Mouse (Mus musculus) hindbrain, embryonic 14.5 days (tissue): ENCODE results near the gene Aco2. TPM values are rescaled to one million over a fixed set of nuclear protein-coding genes. Genes with fewer than 3 reads are reported as not detected.
A peak's percentile ranks its signal among the peaks of the same experiment; 100 is the strongest.

Source experiments
- ATAC-seq: fragments of 200-750 bp; cut with Nextera tagmentation; 2 replicates; pipeline ENCODE4 v1.8.0; 2017; ENCODE audit warnings: moderate number of reproducible peaks, mild to moderate bottlenecking, moderate TSS enrichment, moderate library complexity; ENCODE audit not compliant: low FRiP score
- DNase-seq: peaks from one replicate; pipeline ENCODE4 v3.0.0-alpha.2; 2015; ENCODE audit warnings: low spot score
- H3K27ac ChIP-seq: fragments of 300-500 bp; sonication (generic); 2 replicates; pipeline ENCODE4 v1.5.1; 2014; ENCODE audit warnings: mild to moderate bottlenecking, moderate library complexity
- H3K27me3 ChIP-seq: fragments of 300-500 bp; sonication (generic); 2 replicates; pipeline ENCODE4 v1.6.1; 2014; ENCODE audit warnings: mild to moderate bottlenecking, low read length, mixed read lengths; ENCODE audit not compliant: control insufficient read depth, insufficient read depth
- H3K36me3 ChIP-seq: fragments of 300-500 bp; sonication (generic); replicated peaks from 2 replicates; pipeline ENCODE4 v1.6.1; 2014; ENCODE audit not compliant: control insufficient read depth, insufficient read depth
- H3K4me1 ChIP-seq: fragments of 300-500 bp; sonication (generic); replicated peaks from 2 replicates; pipeline ENCODE4 v1.6.1; 2014; ENCODE audit warnings: antibody characterized with exemption, low read length, mixed read lengths; ENCODE audit not compliant: control insufficient read depth, insufficient read depth
- H3K4me2 ChIP-seq: fragments of 300-500 bp; sonication (generic); replicated peaks from 2 replicates; pipeline ENCODE4 v1.6.1; 2014; ENCODE audit warnings: mild to moderate bottlenecking, moderate library complexity
- H3K4me3 ChIP-seq: fragments of 300-500 bp; sonication (generic); replicated peaks from 2 replicates; pipeline ENCODE4 v1.5.1; 2014; ENCODE audit warnings: mild to moderate bottlenecking, low read length
- H3K9ac ChIP-seq: fragments of 300-500 bp; sonication (generic); 2 replicates; pipeline ENCODE4 v1.6.1; 2014
- H3K9me3 ChIP-seq: fragments of 300-500 bp; sonication (generic); 2 replicates; pipeline ENCODE4 v1.6.1; 2016; ENCODE audit warnings: low read length; ENCODE audit not compliant: control insufficient read depth
- WGBS: fragments of 180-500 bp; shearing (Covaris S2); extraction: QIAGEN DNeasy Blood & Tissue Kit; methylation state at CpG from one replicate; pipeline ENCODE4 v1.1.7; 2014; 5-methylcytosine and 5-hydroxymethylcytosine counted together
- polyA plus RNA-seq: library from polyadenylated mRNA; unstranded; fragments of >200 nt; fragmentation: Nextera tagmentation; extraction: Ambion mirVana; gene quantifications from 2 replicates; pipeline ENCODE4 v1.2.1, GENCODE M21; 2014

Gene Aco2
- polyA plus RNA-seq, 1 experiment from 2014 or later: 252 TPM

DNA sequence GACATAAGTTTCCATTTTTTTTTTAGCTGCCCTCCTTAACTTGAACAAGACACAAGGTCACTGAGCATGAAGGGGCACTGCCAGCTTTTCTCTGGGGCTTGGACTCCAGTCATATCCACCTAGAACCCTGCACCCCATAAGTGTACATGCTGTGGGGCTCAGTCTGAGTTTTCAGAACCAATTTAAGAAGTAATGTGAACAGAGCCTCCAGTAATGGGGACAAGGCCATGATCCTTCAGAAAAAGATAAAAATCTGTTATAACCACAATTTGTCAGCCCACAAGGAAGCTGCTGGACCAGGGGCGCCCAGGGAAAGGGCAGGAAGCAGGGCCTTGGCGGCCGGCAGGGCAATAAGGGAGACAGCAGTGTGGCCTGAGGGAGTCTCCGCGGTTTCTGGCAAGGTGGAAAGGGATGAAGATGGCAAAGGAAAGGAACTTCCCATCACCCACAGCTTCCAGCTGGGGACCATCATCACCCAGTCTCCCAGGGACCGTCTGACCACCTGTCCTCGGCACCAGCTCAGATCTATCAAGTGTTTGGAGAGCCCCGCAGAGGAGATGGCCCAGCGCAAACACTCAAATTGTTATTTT lies 19.6 kb upstream of the Aco2 start:
- 93% methylated on average over 9 of the region's 9 CpGs for WGBS
- DNase-seq: no peak
- peaks cover 11% of the 10 kb centered on the region for H3K4me1 ChIP-seq

DNA sequence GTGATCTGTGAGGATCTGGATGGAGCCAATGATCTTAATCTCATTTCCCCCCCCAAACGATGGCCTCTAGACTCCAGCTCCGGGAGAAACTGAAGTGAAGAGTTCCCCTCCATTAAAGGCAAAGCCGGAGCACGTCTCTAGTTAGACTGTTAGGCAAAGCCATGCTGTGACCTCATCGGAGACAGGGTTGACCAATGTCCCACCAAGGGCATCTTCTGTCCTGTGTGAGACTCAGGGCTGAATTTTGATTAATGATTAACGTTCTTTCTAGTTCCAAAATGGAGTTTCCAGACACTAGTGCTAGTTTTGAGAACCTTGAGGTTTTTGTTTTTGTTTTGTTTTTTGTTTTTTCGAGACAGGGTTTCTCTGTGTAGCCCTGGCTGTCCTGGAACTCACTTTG lies 19.0 kb upstream of the Aco2 start:
- Histone ChIP-seq H3K4me1 (peaks cover 11% of the 10 kb centered on the region), H3K9ac (no peak overlapping the region), H3K36me3 (peaks cover 36% of the 10 kb centered on the region), H3K9me3 (no peaks in the 10 kb centered on the region), H3K4me2 (no peak overlapping the region), H3K27me3 (no peaks in the 10 kb centered on the region), H3K4me3 (no peak overlapping the region), H3K27ac (no peak overlapping the region)
- ATAC-seq (no peak), DNase-seq (no peak)
- 90% methylated on average over 7 of the region's 7 CpGs for WGBS

More for the DNA sequence above, 19.6 kb upstream of the Aco2 start:
- Histone ChIP-seq H3K36me3 (peaks cover 42% of the 10 kb centered on the region), H3K27ac (no peak overlapping the region), H3K9ac (no peak overlapping the region), H3K27me3 (no peaks in the 10 kb centered on the region), H3K4me2 (no peak overlapping the region), H3K4me3 (no peak overlapping the region), H3K9me3 (no peaks in the 10 kb centered on the region)
- no peak for ATAC-seq

DNA sequence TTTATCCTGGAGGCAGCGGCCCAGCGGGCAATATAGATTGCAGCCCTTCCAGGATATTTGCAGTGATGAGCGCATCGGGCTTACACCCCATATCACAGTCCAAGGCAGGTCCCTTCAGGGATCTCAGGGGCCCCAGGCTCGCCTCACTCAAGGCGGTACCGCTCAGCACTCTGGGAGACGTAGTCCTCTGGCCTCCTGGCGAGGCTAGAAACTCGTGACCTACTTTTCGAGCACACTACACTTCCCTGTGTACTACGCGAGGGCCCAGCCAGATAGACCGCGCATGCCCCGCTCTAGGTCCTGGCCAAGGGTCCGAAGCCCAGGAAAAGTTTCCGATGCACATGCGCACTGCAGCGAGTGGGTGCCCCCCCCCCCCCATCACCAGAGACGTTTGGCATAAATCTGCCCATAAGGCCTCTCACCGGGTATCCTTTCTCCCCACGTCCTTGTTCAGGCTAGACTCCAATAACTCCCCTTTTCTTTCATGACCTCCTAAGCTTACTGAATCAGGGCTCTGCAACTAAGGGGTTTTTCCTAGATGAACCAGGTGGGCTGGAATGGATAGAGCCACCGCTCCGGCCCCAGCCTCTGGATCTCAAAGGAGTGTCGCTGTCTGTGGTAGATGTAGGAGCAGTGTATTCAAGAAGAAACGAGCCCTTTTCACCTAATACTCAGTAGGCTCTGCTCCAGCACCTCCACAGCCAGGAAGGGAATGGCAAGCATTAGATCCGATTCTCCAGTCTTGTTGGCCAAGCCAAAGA lies 15.9 kb upstream of the Aco2 start:
- H3K4me2 ChIP-seq: peak overlapping the region; percentile 98
- under 1% methylated on average over 28 of the region's 28 CpGs for WGBS
- H3K27me3 ChIP-seq: no peaks in the 10 kb centered on the region
- H3K9ac ChIP-seq: peak overlapping the region; percentile 86
- H3K36me3 ChIP-seq: peaks cover 7% of the 10 kb centered on the region
- H3K9me3 ChIP-seq: no peaks in the 10 kb centered on the region
- H3K27ac ChIP-seq: peak overlapping the region; percentile 76; the same call in 1 of the 2 replicates
- peak overlapping the region; percentile 94 for H3K4me3 ChIP-seq
- DNase-seq (peak; percentile 86), ATAC-seq (peak; percentile 90)
- peaks cover 21% of the 10 kb centered on the region for H3K4me1 ChIP-seq

DNA sequence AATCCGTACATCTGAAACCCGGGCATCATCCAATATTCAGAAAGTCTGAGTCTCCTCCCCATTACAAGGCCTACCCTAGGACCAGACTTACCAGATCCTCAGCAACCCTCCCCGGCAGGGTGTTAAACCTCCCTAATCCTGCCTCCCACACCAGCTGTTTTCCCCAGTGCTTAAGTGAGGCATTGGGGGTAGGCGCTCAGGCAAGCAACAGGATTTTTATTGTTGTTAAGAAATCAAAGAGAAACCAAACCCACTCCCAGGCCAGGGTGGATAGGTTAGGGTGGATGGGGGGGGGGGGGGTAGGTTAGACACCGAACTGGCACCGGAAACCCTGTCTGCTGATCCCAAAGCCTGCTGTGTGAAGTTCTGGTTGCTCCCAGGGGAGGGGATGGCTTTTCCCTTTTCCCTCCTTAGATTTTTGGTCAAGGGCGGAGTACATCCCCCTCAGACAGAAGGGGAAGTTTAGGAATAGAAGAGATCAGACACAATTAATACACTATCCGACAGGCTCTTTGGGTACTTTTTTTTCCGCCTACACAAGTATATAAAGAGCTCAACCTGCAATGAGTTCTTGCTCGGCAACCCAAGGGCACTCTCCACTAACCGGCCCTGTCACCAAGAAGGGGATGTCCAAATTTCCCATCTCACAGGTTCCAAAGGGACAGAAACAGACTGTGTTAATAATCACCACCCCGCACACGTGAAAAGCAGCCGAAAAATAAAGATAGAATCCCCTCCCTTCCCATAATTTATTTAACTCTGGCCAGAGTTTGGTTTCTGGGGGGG lies 15.0 kb upstream of the Aco2 start:
- ATAC-seq (no peak), DNase-seq (no peak)
- WGBS: 2% methylated on average over 14 of the region's 14 CpGs
- H3K27me3 ChIP-seq: no peaks in the 10 kb centered on the region
- H3K4me2 ChIP-seq: peak overlapping the region; percentile 98
- no peaks in the 10 kb centered on the region; the same call in 1 of the 2 replicates for H3K36me3 ChIP-seq
- peak overlapping the region; percentile 97 for H3K27ac ChIP-seq
- H3K9ac ChIP-seq: peak overlapping the region; percentile 86
- no peaks in the 10 kb centered on the region for H3K9me3 ChIP-seq
- H3K4me3 ChIP-seq: peak overlapping the region; percentile 94
- H3K4me1 ChIP-seq: peaks cover 21% of the 10 kb centered on the region

DNA sequence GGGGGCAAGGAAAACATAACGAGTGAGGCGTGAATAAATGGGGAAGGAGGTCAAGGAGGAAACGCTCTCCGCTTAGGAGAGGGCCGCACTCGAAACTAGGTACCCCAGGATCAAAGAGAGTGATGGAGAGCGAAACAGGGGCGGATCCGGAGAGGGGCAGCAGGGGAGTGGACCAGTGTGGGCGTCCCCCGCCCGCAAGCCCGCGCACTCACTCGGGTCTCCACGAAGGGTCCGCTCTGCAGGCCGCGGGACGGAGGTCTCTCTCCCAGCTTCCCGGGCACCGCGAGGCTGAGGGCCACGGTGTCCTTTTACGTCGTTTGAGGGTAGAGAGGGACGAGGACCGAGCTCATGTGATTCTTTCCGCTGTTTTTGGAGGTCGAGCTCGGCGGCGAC lies 14.4 kb upstream of the Aco2 start:
- Histone ChIP-seq H3K4me3 (peak overlapping the region; percentile 94), H3K4me1 (peaks cover 21% of the 10 kb centered on the region), H3K27ac (peak overlapping the region; percentile 97), H3K9ac (peak overlapping the region; percentile 86), H3K9me3 (no peaks in the 10 kb centered on the region), H3K27me3 (no peaks in the 10 kb centered on the region), H3K36me3 (no peaks in the 10 kb centered on the region; the same call in 1 of the 2 replicates), H3K4me2 (peak overlapping the region; percentile 98)
- ATAC-seq (no peak), DNase-seq (no peak)
- WGBS: 0% methylated on average over 33 of the region's 33 CpGs

DNA sequence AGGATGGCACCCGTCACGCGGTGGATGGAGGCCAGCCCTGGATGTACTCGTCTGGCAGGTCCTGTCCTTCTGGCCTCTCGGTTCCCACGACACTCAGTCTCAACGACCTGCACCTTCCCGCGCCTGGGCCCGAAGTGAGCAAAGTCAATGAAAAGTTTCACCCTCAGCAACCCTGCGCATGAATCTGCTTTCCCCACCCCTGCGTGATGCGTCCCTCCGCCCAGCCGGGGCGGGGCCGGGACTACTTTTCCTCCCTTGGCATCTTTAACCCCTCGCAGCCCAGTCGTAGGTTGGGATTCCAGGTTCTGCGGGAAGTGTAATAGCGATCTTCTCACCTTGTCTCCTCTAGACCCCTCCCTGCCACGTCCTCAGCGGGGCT lies 14.0 kb upstream of the Aco2 start:
- WGBS: 0% methylated on average over 23 of the region's 23 CpGs

DNA sequence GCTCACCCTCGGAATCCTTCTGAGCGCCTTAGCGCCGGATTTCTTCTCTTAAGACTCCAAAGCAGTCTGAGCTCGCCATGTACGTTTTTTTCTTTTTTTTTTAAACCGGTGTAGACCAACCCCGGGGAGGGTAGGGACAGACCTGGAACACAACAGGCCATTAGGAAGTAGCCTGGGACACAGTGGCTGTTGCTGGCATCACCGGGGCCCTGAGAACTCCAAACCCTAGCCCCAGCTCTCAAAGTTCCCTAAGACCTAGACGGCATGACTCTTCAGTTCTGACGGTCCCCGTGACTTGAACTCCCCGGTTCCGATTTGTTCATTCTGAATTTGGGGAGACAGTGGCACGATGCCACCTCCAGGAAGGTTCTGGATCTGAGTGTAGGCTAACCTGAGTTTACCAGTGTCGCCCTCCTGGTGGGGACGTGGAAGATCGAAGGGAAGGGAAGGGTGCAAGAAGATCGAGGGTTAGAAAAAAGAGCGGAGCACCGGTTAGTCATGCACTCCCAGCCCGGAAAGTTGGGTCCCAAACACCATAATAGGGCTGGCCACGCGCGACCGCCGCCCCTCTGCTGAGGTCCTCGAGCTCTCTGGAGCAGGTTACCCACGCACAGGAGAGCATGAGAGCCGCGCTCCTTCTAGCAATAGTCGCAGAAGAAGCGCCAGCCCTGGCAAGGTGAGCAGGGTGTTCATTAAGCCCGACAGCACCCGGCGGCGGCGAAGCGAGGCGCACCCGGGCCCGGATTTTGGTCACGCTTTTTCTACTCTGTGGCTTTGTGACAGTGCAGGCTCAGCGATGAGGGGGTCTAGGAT lies 13.4 kb upstream of the Aco2 start, which contains the start of gene Tob2:
TSS of gene Tob2 (minus strand) at position 280 of the 813 bp plus-strand sequence.
- Histone ChIP-seq H3K27me3 (no peaks in the 10 kb centered on the region), H3K9ac (peak within 1 kb of the TSS; percentile 86), H3K9me3 (no peaks in the 10 kb centered on the region), H3K4me3 (peak within 1 kb of the TSS; percentile 94), H3K36me3 (peaks cover 5% of the 10 kb centered on the region), H3K4me2 (peak within 1 kb of the TSS; percentile 98), H3K27ac (peak within 1 kb of the TSS; percentile 97), H3K4me1 (peaks cover 21% of the 10 kb centered on the region)
- ATAC-seq (0 out of 2 replicates have a peak, but pooled peaks have one; percentile 7), DNase-seq (peak; percentile 39)
- under 1% methylated on average over 44 of the region's 44 CpGs for WGBS

More for the DNA sequence above, 14.0 kb upstream of the Aco2 start:
- peak overlapping the region; percentile 86 for H3K9ac ChIP-seq
- ATAC-seq (0 out of 2 replicates have a peak, but pooled peaks have one; percentile 4), DNase-seq (peak; percentile 92)
- H3K36me3 ChIP-seq: no peaks in the 10 kb centered on the region; the same call in 1 of the 2 replicates
- peak overlapping the region; percentile 97 for H3K27ac ChIP-seq
- peak overlapping the region; percentile 98 for H3K4me2 ChIP-seq
- H3K9me3 ChIP-seq: no peaks in the 10 kb centered on the region
- peak overlapping the region; percentile 94 for H3K4me3 ChIP-seq
- H3K4me1 ChIP-seq: peaks cover 21% of the 10 kb centered on the region
- no peaks in the 10 kb centered on the region for H3K27me3 ChIP-seq

DNA sequence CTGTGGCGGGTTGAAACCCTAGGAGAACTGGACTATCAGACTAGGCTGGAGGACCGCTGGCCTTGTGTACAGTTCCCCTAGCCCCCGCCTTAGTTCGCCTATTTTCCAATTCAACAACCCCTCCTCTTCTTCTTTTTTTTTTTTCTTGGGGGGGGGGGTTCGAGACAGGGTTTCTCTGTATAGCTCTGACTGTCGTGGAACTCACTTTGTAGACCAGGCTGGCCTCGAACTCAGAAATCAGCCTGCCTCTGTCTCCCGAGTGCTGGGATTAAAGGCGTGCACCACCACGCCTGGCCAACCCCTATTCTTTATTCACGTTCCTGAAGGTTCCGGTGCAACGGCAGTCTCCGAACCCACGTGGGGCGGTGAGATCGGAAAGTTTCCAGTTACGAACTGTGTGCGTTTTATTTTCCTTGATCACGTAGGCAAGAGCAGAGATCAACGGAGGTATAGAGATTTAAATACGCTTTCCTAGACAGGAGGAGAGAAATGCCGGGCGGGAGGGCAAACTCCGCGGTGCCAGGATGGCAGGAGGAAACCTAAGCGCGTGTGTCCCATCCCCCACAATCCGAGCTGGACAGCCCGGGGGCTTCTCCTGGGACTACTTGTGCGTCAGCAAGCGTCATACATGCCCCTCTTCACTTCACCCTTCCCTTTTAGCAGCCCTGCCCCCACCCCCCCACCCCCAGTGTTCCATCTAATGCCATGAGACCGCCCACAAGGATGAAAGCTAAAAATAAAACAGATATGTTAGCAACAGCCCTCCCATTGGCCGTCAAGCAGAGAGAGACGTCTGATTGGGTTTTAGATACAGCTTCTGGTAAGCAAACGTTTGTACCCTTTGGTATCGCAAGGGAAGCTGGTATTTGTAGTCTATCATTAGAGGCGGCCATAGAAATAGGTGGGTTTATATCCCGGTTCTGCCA lies 12.5 kb upstream of the Aco2 start:
- peak; percentile 91 for DNase-seq
- Histone ChIP-seq H3K4me2 (peak overlapping the region; percentile 98), H3K27ac (peak overlapping the region; percentile 97), H3K9me3 (no peaks in the 10 kb centered on the region), H3K9ac (peak overlapping the region; percentile 86), H3K27me3 (no peaks in the 10 kb centered on the region), H3K4me1 (peaks cover 21% of the 10 kb centered on the region), H3K36me3 (peaks cover 7% of the 10 kb centered on the region), H3K4me3 (peak overlapping the region; percentile 94)
- peak; percentile 86 for ATAC-seq
- WGBS: under 1% methylated on average over 38 of the region's 39 CpGs
